Mouse (Mus musculus) embryonic facial prominence, embryonic 12.5 days (tissue): ENCODE data around the gene Sike1. TPM values are rescaled to one million over a fixed set of nuclear protein-coding genes. Genes with fewer than 3 reads are reported as not detected.

Experiments
- ATAC-seq: fragments of 200-750 bp; cut with Nextera tagmentation; 2 replicates; pipeline ENCODE4 v1.8.0; 2017; ENCODE audit not compliant: insufficient number of reproducible peaks, insufficient read depth, low FRiP score, low TSS enrichment
- H3K27ac ChIP-seq: fragments of 300-500 bp; sonication (generic); 2 replicates; pipeline ENCODE4 v1.5.1; 2016; ENCODE audit warnings: mild to moderate bottlenecking
- H3K27me3 ChIP-seq: fragments of 300-500 bp; sonication (generic); 2 replicates; pipeline ENCODE4 v1.6.1; 2016; ENCODE audit warnings: mild to moderate bottlenecking, moderate library complexity
- H3K36me3 ChIP-seq: fragments of 300-500 bp; sonication (generic); 2 replicates; pipeline ENCODE4 v1.6.1; 2016; ENCODE audit warnings: mild to moderate bottlenecking
- H3K4me1 ChIP-seq: fragments of 300-500 bp; sonication (generic); 2 replicates; pipeline ENCODE4 v1.6.1; 2016
- H3K4me2 ChIP-seq: fragments of 300-500 bp; sonication (generic); replicated peaks from 2 replicates; pipeline ENCODE4 v1.6.1; 2016; ENCODE audit warnings: mild to moderate bottlenecking, moderate library complexity
- H3K4me3 ChIP-seq: fragments of 300-500 bp; sonication (generic); 2 replicates; pipeline ENCODE4 v1.5.1; 2016; ENCODE audit warnings: mild to moderate bottlenecking
- H3K9ac ChIP-seq: fragments of 300-500 bp; sonication (generic); 2 replicates; pipeline ENCODE4 v1.6.1; 2016; ENCODE audit warnings: mild to moderate bottlenecking, moderate library complexity
- H3K9me3 ChIP-seq: fragments of 300-500 bp; sonication (generic); 2 replicates; pipeline ENCODE4 v1.6.1; 2016; ENCODE audit warnings: mild to moderate bottlenecking, moderate library complexity
- WGBS: fragments of 180-500 bp; shearing (Covaris S2); methylation state at CpG from one replicate; pipeline ENCODE4 v1.1.7; 2016; 5-methylcytosine and 5-hydroxymethylcytosine counted together
- polyA plus RNA-seq: library from polyadenylated mRNA; unstranded; fragments of >200 nt; fragmentation: Nextera tagmentation; extraction: Ambion mirVana; gene quantifications from 2 replicates; pipeline ENCODE4 v1.2.1, GENCODE M21; 2016

Sike1 gene
- polyA plus RNA-seq, 1 experiment from 2014 or later = 58.7 TPM

GRCm38 (mm10) chr3:103040861-103041379 lies 45.4 kb downstream of the Sike1 start:
- Histone ChIP-seq H3K4me1 (no peaks in the 10 kb centered on the region), H3K27me3 (no peaks in the 10 kb centered on the region), H3K9me3 (no peaks in the 10 kb centered on the region), H3K36me3 (peaks cover 47% of the 10 kb centered on the region), H3K9ac (no peak overlapping the region), H3K4me2 (no peak overlapping the region), H3K27ac (no peak overlapping the region), H3K4me3 (no peak overlapping the region)
- ATAC-seq = no peak
- 86% methylated on average over 1 of the region's 1 CpGs for WGBS

- H3K4me2 ChIP-seq = no peak overlapping the region
- H3K4me1 ChIP-seq = 0 out of 2 replicates have a peak, but pooled peaks cover 3% of the 10 kb centered on the region
- H3K27me3 ChIP-seq = no peaks in the 10 kb centered on the region
- no peak for ATAC-seq
- no peak overlapping the region for H3K4me3 ChIP-seq
- H3K36me3 ChIP-seq = peaks cover 58% of the 10 kb centered on the region
- H3K27ac ChIP-seq = no peak overlapping the region
- 92% methylated on average over 5 of the region's 5 CpGs for WGBS
- no peak overlapping the region for H3K9ac ChIP-seq
- H3K9me3 ChIP-seq = no peaks in the 10 kb centered on the region
Measured at GRCm38 (mm10) chr3:103056016-103056595, 60.6 kb downstream of the Sike1 start.

- WGBS = 4% methylated on average over 10 of the region's 10 CpGs
- H3K4me1 ChIP-seq = 0 out of 2 replicates have a peak, but pooled peaks cover 3% of the 10 kb centered on the region
- H3K27me3 ChIP-seq = no peaks in the 10 kb centered on the region
- H3K9ac ChIP-seq = peak overlapping the region; percentile 83; the same call in 1 of the 2 replicates
- no peaks in the 10 kb centered on the region for H3K9me3 ChIP-seq
- peak; percentile 29; the same call in 1 of the 2 replicates for ATAC-seq
- peak overlapping the region; percentile 71 for H3K4me3 ChIP-seq
- 0 out of 2 replicates have a peak overlapping the region, but pooled peaks have one; percentile 41 for H3K27ac ChIP-seq
- H3K36me3 ChIP-seq = peaks cover 60% of the 10 kb centered on the region
- peak overlapping the region; percentile 76 for H3K4me2 ChIP-seq
Measured at GRCm38 (mm10) chr3:103057752-103058151, 62.2 kb downstream of the Sike1 start.

Other genes with a start within 250 kb of the Sike1 start
- 0.05 and 0.08 TPM in 2 replicates for gene Tshb, start 213.0 kb upstream of the Sike1 start, polyA plus RNA-seq
- not detected in 2 replicates for gene Sycp1, start 59.6 kb upstream of the Sike1 start, polyA plus RNA-seq
- 0.14 TPM in 1 of 2 replicates, not detected in the other for gene Nr1h5, start 31.6 kb upstream of the Sike1 start, polyA plus RNA-seq
- gene Csde1, start 24.7 kb downstream of the Sike1 start, polyA plus RNA-seq = 422 and 461 TPM in 2 replicates
- gene Nras, start 62.6 kb downstream of the Sike1 start, polyA plus RNA-seq = 105 and 107 TPM in 2 replicates
- 0.36 and 0.65 TPM in 2 replicates for gene Ampd1, start 78.3 kb downstream of the Sike1 start, polyA plus RNA-seq
- 7.4 and 8.4 TPM in 2 replicates for gene Dennd2c, start 106.9 kb downstream of the Sike1 start, polyA plus RNA-seq
- gene Bcas2, start 175.9 kb downstream of the Sike1 start, polyA plus RNA-seq = 247 TPM in 2 replicates